Mouse (Mus musculus): ENCODE results near the gene Tbce. TPM values are rescaled to one million over a fixed set of nuclear protein-coding genes. Genes with fewer than 3 reads are reported as not detected.
"Not testable (repeated sequence)": the region's sequence is repeated elsewhere in the genome, so short reads cannot be mapped to it uniquely, and the experiment has no call there.

The Tbce gene
- total RNA-seq, 2 experiments from 2014 or later = 17.6 to 19.2 TPM

- intact Hi-C loops (cut with DNase I; ENCODE audit: low total_unique reads) = no loop called here
- no peak for DNase-seq
Measured at GRCm38 (mm10) chr13:13989135-13989534, 50.3 kb downstream of the Tbce start.

DNA sequence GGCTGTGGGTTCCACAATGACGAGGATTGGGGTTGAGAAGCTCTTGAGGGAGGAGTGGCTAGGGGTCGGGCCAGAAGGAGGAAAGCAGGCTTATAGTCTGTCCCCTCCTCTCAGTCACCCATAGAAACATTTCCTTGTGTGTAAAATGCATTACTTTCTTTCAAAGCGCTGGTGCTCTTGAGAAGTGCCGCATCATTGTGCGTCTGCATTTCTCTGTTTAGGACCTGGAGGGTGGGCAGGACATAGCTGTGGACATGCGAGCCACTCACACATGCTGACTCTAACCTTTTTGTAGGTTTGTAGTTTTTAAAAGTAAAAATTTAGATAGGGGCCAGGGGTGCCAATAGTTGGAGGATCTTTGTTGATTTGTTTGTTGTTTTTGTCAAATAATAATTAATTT, 55.9 kb downstream of the Tbce start:
- intact Hi-C loops (cut with DNase I; ENCODE audit: low total_unique reads) = no loop called here
- no peak for DNase-seq

GRCm38 (mm10) chr13:13981842-13982241, 57.6 kb downstream of the Tbce start:
- intact Hi-C loops (cut with DNase I; ENCODE audit: low total_unique reads); DNase-seq: not testable (repeated sequence)

- DNase-seq = no peak
- intact Hi-C loops (cut with DNase I; ENCODE audit: low total_unique reads) = no loop called here
Measured at GRCm38 (mm10) chr13:13969796-13970195, 69.6 kb downstream of the Tbce start.

- intact Hi-C loops (cut with DNase I; ENCODE audit: low total_unique reads) = no loop called here
- DNase-seq = no peak
Measured at GRCm38 (mm10) chr13:13968629-13969111, 70.8 kb downstream of the Tbce start.

GRCm38 (mm10) chr13:13966172-13966571, 73.3 kb downstream of the Tbce start:
- no peak for DNase-seq
- intact Hi-C loops (cut with DNase I; ENCODE audit: low total_unique reads) = no loop called here

DNA sequence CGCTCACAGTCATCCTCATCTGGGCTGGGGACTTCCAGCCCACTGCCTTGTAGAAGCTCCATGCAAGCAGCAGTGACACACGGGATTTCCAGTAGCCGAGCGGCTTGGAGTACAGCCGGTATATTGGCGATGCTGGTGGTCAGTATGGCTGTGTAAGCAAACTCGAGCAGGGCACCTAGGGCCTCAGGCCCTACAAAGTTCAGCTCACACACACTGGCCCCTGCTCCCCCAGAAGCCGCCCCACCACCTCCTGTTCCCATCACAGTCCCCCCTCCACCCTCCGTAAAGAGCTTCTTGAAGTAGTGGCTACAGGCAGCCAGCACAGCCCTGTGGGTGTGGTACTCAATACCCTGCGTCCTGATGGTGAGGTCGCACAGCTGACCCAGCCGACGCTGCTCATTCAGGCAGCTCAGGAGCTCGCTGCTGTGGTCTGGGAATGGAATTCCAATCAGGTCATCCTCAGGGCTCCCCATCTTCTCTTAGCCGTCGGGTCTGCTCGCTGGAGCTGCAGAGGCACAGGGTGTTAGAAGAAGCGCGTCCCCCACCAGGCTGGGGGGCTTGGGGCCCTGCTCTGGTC, 74.0 kb downstream of the Tbce start:
- peak; percentile 13 for DNase-seq
- intact Hi-C loops (cut with DNase I; ENCODE audit: low total_unique reads) = no loop called here

GRCm38 (mm10) chr13:13961046-13961445, 78.4 kb downstream of the Tbce start:
- no peak for DNase-seq
- intact Hi-C loops (cut with DNase I; ENCODE audit: low total_unique reads) = no loop called here

- intact Hi-C loops (cut with DNase I; ENCODE audit: low total_unique reads) = no loop called here
- DNase-seq = peak; percentile 29
Measured at GRCm38 (mm10) chr13:13960211-13960610, 79.2 kb downstream of the Tbce start.

- no peak for DNase-seq
- intact Hi-C loops (cut with DNase I; ENCODE audit: low total_unique reads) = no loop called here
Measured at GRCm38 (mm10) chr13:13956686-13957085, 82.8 kb downstream of the Tbce start.

- peak; percentile 68 for DNase-seq
- intact Hi-C loops (cut with DNase I; ENCODE audit: low total_unique reads) = no loop called here
Measured at GRCm38 (mm10) chr13:13954931-13955330, 84.5 kb downstream of the Tbce start.

GRCm38 (mm10) chr13:13953874-13954832, 85.3 kb downstream of the Tbce start, which contains the start of gene B3galnt2:
B3galnt2 (plus strand) TSS chr13:13954469.
- peak; percentile 95 for DNase-seq
- intact Hi-C loops (cut with DNase I; ENCODE audit: low total_unique reads) = no loop called here

Other genes starting within 250 kb of the Tbce start
- gene B3galnt2, start 85.2 kb downstream of the Tbce start, total RNA-seq (2021) = 10 to 100 TPM; 35.9 to 40.2 TPM
- gene Arid4b, start 23.6 kb upstream of the Tbce start, total RNA-seq (2021) = 10 to 100 TPM; 10.9 to 13.4 TPM
- gene Ggps1, start 23.9 kb upstream of the Tbce start, total RNA-seq (2021) = 10 to 100 TPM; 12.8 to 16.8 TPM

Measured in gastrocnemius, postnatal 14 days (tissue).